Mouse (Mus musculus): ENCODE data around the gene Pigw.

Gene Pigw

DNA sequence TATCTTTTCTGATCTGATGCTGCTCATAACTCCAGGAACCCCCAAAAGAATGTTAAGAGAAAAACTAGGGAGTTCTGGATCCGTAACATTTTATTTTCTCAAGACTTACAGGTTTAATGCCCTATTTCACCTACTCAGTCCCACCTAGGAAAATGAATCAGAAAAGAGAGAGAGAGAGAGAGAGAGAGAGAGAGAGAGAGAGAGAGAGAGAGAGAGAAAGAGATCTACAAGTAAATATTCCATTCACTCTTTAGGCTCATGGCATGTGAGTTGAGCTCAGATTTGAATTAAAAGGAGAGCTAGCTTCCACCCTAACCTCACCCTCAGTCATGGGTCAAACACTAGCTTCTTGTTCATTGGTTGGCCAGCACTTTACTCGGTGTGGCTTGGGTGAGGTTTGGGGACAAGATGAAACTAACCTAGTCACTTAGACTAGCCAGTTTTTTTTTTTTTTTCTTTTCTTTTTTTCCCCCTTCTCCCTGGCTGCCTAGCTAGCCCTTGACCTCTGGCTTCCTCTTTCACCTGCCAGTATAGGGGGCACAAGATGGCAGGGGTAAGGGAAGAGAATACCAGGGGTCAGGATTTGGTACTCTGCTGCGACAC, 52.1 kb downstream of the Pigw start:
- DNase-seq (ENCODE audit: extremely low read depth, insufficient read length, low spot score), result no peak

DNA sequence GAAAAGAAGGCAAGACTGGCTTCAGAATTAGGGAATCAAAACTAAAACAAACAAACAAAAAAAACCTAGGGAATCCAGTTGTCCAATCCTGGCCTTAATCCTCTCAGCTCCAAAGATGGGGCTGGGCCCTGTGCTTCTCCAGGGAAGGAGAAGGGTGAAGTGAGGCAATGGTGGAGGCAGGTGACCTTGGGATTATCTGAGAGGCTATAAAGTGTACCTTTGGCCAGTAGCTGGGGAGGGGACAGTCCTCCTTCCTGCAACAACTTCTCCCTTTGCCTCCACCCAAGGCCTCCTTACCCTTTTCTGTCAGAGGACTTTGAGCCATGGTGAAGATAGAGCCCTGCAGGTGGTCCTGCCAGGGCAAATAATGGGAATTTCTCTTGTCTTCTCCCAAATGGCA, 52.6 kb downstream of the Pigw start:
- no peak for DNase-seq (ENCODE audit: extremely low read depth, insufficient read length, low spot score)

All from 3134 (cell line).